Mouse (Mus musculus) CH12.LX (cell line): ENCODE results near the gene Mamdc4.

ENCODE experiments used
- E2F4 ChIP-seq: IDR thresholded peaks from 2 replicates; pipeline ENCODE4 v1.6.1; 2011; ENCODE audit warnings: low read depth, low read length, improper control_type of control experiment; ENCODE audit not compliant: insufficient replicate concordance
- EP300 ChIP-seq: IDR thresholded peaks from 2 replicates; pipeline ENCODE4 v1.6.1; 2011; ENCODE audit warnings: low read length, improper control_type of control experiment
- POLR2A ChIP-seq: IDR thresholded peaks from 2 replicates; pipeline ENCODE4 v1.6.1; 2011; ENCODE audit warnings: low read depth, mild to moderate bottlenecking, improper control_type of control experiment, low read length

DNA sequence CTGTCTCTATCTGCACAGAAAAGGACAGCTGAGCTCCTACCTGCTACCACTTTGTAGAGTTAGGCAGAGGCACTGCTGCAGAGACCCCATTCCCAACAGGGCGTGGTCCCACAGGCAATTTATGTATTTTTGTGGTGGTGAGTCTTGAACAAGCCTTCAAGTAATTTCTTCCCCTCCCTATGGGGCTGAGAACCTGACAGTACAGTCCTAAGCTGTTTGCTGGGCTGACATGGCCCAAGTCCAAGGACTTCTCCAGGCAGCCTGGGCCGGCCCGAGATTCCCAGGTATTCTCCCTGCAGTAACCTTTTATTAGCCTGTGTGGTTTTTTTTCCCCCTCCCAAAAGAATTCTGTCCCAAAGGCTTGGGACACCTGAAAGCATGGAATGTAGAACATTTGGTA is 9.5 kb upstream of the Mamdc4 start:
- TF ChIP-seq E2F4 = no peak
- no peak for TF ChIP-seq POLR2A
- TF ChIP-seq EP300 = no peak
